Mouse (Mus musculus) testis, adult 2 months (tissue): ENCODE measurements around the gene Shroom3. TPM values are rescaled to one million over a fixed set of nuclear protein-coding genes. Genes with fewer than 3 reads are reported as not detected.

Experiments
- H3K27ac ChIP-seq: fragments of 200-500 bp; 2 replicates; pipeline ENCODE4 v1.5.1; 2012; ENCODE audit warnings: low read depth, low read length; ENCODE audit not compliant: control insufficient read depth, insufficient read depth
- H3K27me3 ChIP-seq: fragments of 200-500 bp; 2 replicates; pipeline ENCODE4 v1.6.1; 2012; ENCODE audit warnings: mild to moderate bottlenecking, low read length, moderate library complexity; ENCODE audit not compliant: control insufficient read depth, insufficient read depth
- H3K36me3 ChIP-seq: fragments of 200-500 bp; 2 replicates; pipeline ENCODE4 v1.6.1; 2012; ENCODE audit warnings: mild to moderate bottlenecking, low read length; ENCODE audit not compliant: control insufficient read depth, insufficient read depth
- H3K4me1 ChIP-seq: fragments of 200-500 bp; 2 replicates; pipeline ENCODE4 v1.6.1; 2012; ENCODE audit warnings: low read length; ENCODE audit not compliant: control insufficient read depth, insufficient read depth
- H3K4me3 ChIP-seq: fragments of 200-500 bp; 2 replicates; pipeline ENCODE4 v1.5.1; 2012; ENCODE audit warnings: low read depth, mild to moderate bottlenecking, low read length, moderate library complexity, mixed read lengths; ENCODE audit not compliant: control insufficient read depth
- CTCF ChIP-seq: fragments of 200-500 bp; IDR thresholded peaks from 2 replicates; pipeline ENCODE4 v1.5.1; 2012; ENCODE audit warnings: low read depth, mild to moderate bottlenecking, inconsistent platforms, low read length, moderate library complexity; ENCODE audit not compliant: control insufficient read depth, insufficient read depth, insufficient replicate concordance
- POLR2A ChIP-seq: fragments of 200-500 bp; IDR thresholded peaks from 2 replicates; pipeline ENCODE4 v1.6.1; 2012; ENCODE audit warnings: low read depth, mild to moderate bottlenecking, inconsistent platforms, low read length, moderate library complexity; ENCODE audit not compliant: control insufficient read depth
- polyA plus RNA-seq: library from polyadenylated mRNA; depleted of rRNA; stranded (reverse); fragments of >200 nt; gene quantifications from 2 replicates; pipeline ENCODE4 v1.2.3, GENCODE M21; 2012; rRNA removed

Gene Shroom3
- polyA plus RNA-seq, 1 experiment = 25.6 TPM

- peaks cover 2% of the 10 kb centered on the region; the same call in 1 of the 2 replicates for H3K27me3 ChIP-seq
- H3K36me3 ChIP-seq = no peaks in the 10 kb centered on the region
- H3K27ac ChIP-seq = no peak overlapping the region
- TF ChIP-seq POLR2A (no peak), CTCF (no peak)
- peaks cover 8% of the 10 kb centered on the region for H3K4me1 ChIP-seq
- no peak overlapping the region for H3K4me3 ChIP-seq
These were observed 317.8 kb downstream of the Shroom3 start for GRCm38 (mm10) chr5:93000774-93001757.

- H3K36me3 ChIP-seq = no peaks in the 10 kb centered on the region
- H3K27ac ChIP-seq = no peak overlapping the region
- TF ChIP-seq POLR2A (no peak), CTCF (no peak)
- peaks cover 2% of the 10 kb centered on the region; the same call in 1 of the 2 replicates for H3K27me3 ChIP-seq
- no peak overlapping the region for H3K4me3 ChIP-seq
- peaks cover 9% of the 10 kb centered on the region for H3K4me1 ChIP-seq
These were observed 319.4 kb downstream of the Shroom3 start for GRCm38 (mm10) chr5:93002615-93003014.

- Histone ChIP-seq H3K4me1 (peaks cover 9% of the 10 kb centered on the region), H3K4me3 (peak overlapping the region; percentile 63), H3K27ac (no peak overlapping the region), H3K36me3 (no peaks in the 10 kb centered on the region), H3K27me3 (peaks cover 2% of the 10 kb centered on the region; the same call in 1 of the 2 replicates)
- TF ChIP-seq CTCF (no peak), POLR2A (no peak)
These were observed 322.1 kb downstream of the Shroom3 start for GRCm38 (mm10) chr5:93005229-93005814.

- H3K36me3 ChIP-seq = no peaks in the 10 kb centered on the region
- no peak overlapping the region for H3K27ac ChIP-seq
- peaks cover 9% of the 10 kb centered on the region for H3K4me1 ChIP-seq
- H3K27me3 ChIP-seq = peaks cover 2% of the 10 kb centered on the region; the same call in 1 of the 2 replicates
- H3K4me3 ChIP-seq = peak overlapping the region; percentile 63
- TF ChIP-seq CTCF = no peak
- no peak for TF ChIP-seq POLR2A
These were observed 322.6 kb downstream of the Shroom3 start for GRCm38 (mm10) chr5:93005815-93006341.

GRCm38 (mm10) chr5:93008256-93008655 is 325.0 kb downstream of the Shroom3 start:
- Histone ChIP-seq H3K27me3 (peaks cover 2% of the 10 kb centered on the region; the same call in 1 of the 2 replicates), H3K36me3 (no peaks in the 10 kb centered on the region), H3K4me3 (no peak overlapping the region), H3K27ac (no peak overlapping the region), H3K4me1 (peaks cover 9% of the 10 kb centered on the region)
- no peak for TF ChIP-seq POLR2A
- TF ChIP-seq CTCF = no peak

Other genes starting within 250 kb of the Shroom3 start
- gene Nup54, start 248.2 kb upstream of the Shroom3 start, polyA plus RNA-seq = 11.8 and 15.2 TPM in 2 replicates
- gene Scarb2, start 176.6 kb upstream of the Shroom3 start, polyA plus RNA-seq = 3.6 and 4.3 TPM in 2 replicates
- not detected in 2 replicates for gene Fam47e, start 128.4 kb upstream of the Shroom3 start, polyA plus RNA-seq
- 1.3 and 1.9 TPM in 2 replicates for gene Stbd1, start 80.4 kb upstream of the Shroom3 start, polyA plus RNA-seq
- gene Ccdc158, start 8.2 kb upstream of the Shroom3 start, polyA plus RNA-seq = 43.7 and 46.9 TPM in 2 replicates